Mouse (Mus musculus) embryonic fibroblast, embryonic 13.5 days (primary cell): ENCODE results near the gene Ndufb6.

Experiments used
- CTCF ChIP-seq: IDR thresholded peaks from 2 replicates; pipeline ENCODE4 v1.5.1; 2011; ENCODE audit warnings: mild to moderate bottlenecking, control low read depth, low read length, moderate library complexity, borderline replicate concordance; ENCODE audit not compliant: insufficient read depth
- POLR2A ChIP-seq: IDR thresholded peaks from 2 replicates; pipeline ENCODE4 v1.6.1; 2011; ENCODE audit warnings: low read depth, mild to moderate bottlenecking, control low read depth, low read length, moderate library complexity

GRCm38 (mm10) chr4:40229723-40230122 is 49.5 kb downstream of the Ndufb6 start:
- TF ChIP-seq POLR2A (no peak), CTCF (no peak)
